Mouse (Mus musculus) C2C12 (cell line): ENCODE measurements at regions not wholly inside any gene's neighbourhood (a gene's known extent, or its start where the extent isn't known, plus 50 kb on each side); places are given as distances from the start of the nearest gene placed in this dataset.

Experiments used
- CEBPB ChIP-seq: IDR thresholded peaks from one replicate; pipeline ENCODE4 v1.6.1; 2011; ENCODE audit warnings: low read depth, mild to moderate bottlenecking, control low read depth, moderate library complexity
- CTCF ChIP-seq: IDR thresholded peaks from one replicate; pipeline ENCODE4 v1.5.1; 2011; ENCODE audit not compliant: control insufficient read depth, insufficient read depth, insufficient read length
- FOSL1 ChIP-seq: IDR thresholded peaks from one replicate; pipeline ENCODE4 v1.8.0; 2011; ENCODE audit warnings: mild to moderate bottlenecking, low read length; ENCODE audit not compliant: poor library complexity, insufficient read depth, severe bottlenecking
- MAX ChIP-seq: IDR thresholded peaks from one replicate; pipeline ENCODE4 v1.6.1; 2011; ENCODE audit warnings: mild to moderate bottlenecking, control low read depth
- MYOD1 ChIP-seq: IDR thresholded peaks from one replicate; pipeline ENCODE4 v1.6.1; 2011; ENCODE audit warnings: low read depth; ENCODE audit not compliant: control insufficient read depth, insufficient read length
- MYOG ChIP-seq: IDR thresholded peaks from one replicate; pipeline ENCODE4 v1.6.1; 2011; ENCODE audit not compliant: control insufficient read depth, insufficient read length; ENCODE audit errors: extremely low read depth
- USF1 ChIP-seq: IDR thresholded peaks from one replicate; pipeline ENCODE4 v1.6.1; 2011; ENCODE audit warnings: low read depth, mild to moderate bottlenecking, control low read depth, moderate library complexity

DNA sequence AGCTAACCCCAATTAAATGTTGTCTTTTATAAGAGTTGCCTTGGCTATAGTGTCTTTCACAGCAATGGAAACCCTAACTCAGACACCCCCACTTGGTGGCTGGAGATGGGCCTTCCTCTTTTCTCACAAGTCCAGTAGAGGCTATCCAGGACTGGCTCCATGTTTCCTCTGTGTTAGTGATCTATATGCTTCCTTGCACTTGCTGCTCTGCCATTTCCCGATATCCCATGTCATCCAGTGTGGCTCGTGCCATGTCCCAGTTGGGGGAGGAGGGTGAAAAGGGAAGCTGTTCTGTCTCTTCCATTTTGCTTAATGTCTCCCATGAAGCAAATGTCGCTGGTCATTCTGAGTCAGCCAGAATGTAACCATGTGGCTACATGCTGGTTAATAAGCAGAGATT lies 194.2 kb upstream of the Peli2 start:
- TF ChIP-seq MYOG = no peak
- no peak for TF ChIP-seq CTCF
- no peak for TF ChIP-seq MAX
- TF ChIP-seq USF1 = no peak
- TF ChIP-seq MYOD1 = no peak
- no peak for TF ChIP-seq FOSL1
- no peak for TF ChIP-seq CEBPB
